Mouse (Mus musculus) gastrocnemius, adult 18-20 months (tissue): Measurements from ENCODE around the gene Ubl7. TPM values are rescaled to one million over a fixed set of nuclear protein-coding genes. Genes with fewer than 3 reads are reported as not detected.

Experiments
- DNase-seq: peaks from one replicate; pipeline ENCODE4 v3.0.0; 2021; ENCODE audit warnings: low spot score
- total RNA-seq, 2 experiments: library from RNA; stranded (reverse); gene quantifications; 2 replicates each; pipeline ENCODE4 v1.2.3; 2021

Gene Ubl7
- total RNA-seq, 2 experiments from 2014 or later: 87.4 to 95.1 TPM

GRCm38 (mm10) chr9:57945771-57946616, 35.2 kb downstream of the Ubl7 start:
- DNase-seq: no peak

- DNase-seq: no peak
Measured at GRCm38 (mm10) chr9:57947381-57948030, 36.7 kb downstream of the Ubl7 start.

- DNase-seq: no peak
Measured at GRCm38 (mm10) chr9:57948333-57948931, 37.7 kb downstream of the Ubl7 start.

- no peak for DNase-seq
Measured at GRCm38 (mm10) chr9:57949102-57949704, 38.4 kb downstream of the Ubl7 start.

- DNase-seq: no peak
Measured at GRCm38 (mm10) chr9:57949879-57950278, 39.1 kb downstream of the Ubl7 start.

- DNase-seq: no peak
Measured at GRCm38 (mm10) chr9:57950519-57950918, 39.7 kb downstream of the Ubl7 start.

GRCm38 (mm10) chr9:57951993-57952392, 41.2 kb downstream of the Ubl7 start:
- DNase-seq: peak; percentile 39

GRCm38 (mm10) chr9:57954962-57955744, 44.4 kb downstream of the Ubl7 start:
- DNase-seq: no peak

GRCm38 (mm10) chr9:57955764-57956163, 45.0 kb downstream of the Ubl7 start:
- DNase-seq: no peak

- DNase-seq: no peak
Measured at GRCm38 (mm10) chr9:57956196-57956837, 45.5 kb downstream of the Ubl7 start.

GRCm38 (mm10) chr9:57956838-57957236, 46.1 kb downstream of the Ubl7 start:
- DNase-seq: no peak

GRCm38 (mm10) chr9:57958615-57959014, 47.8 kb downstream of the Ubl7 start:
- no peak for DNase-seq

GRCm38 (mm10) chr9:57959399-57959798, 48.6 kb downstream of the Ubl7 start:
- DNase-seq: no peak

- DNase-seq: no peak
Measured at GRCm38 (mm10) chr9:57959886-57960866, 49.4 kb downstream of the Ubl7 start.

GRCm38 (mm10) chr9:57961226-57961625, 50.4 kb downstream of the Ubl7 start:
- no peak for DNase-seq

GRCm38 (mm10) chr9:57961863-57962778, 51.3 kb downstream of the Ubl7 start:
- no peak for DNase-seq

- DNase-seq: no peak
Measured at GRCm38 (mm10) chr9:57963249-57963997, 52.6 kb downstream of the Ubl7 start.

- DNase-seq: no peak
Measured at GRCm38 (mm10) chr9:57963998-57964395, 53.2 kb downstream of the Ubl7 start.
